Mouse (Mus musculus): ENCODE measurements around the gene Zfp984. TPM values are rescaled to one million over a fixed set of nuclear protein-coding genes. Genes with fewer than 3 reads are reported as not detected.

The Zfp984 gene
- polyA plus RNA-seq (2017; shearing (Covaris generic)) = 10.3 TPM

GRCm38 (mm10) chr4:147809292-147809965, at the start of gene Zfp984:
Zfp984 (minus strand) TSS chr4:147809788.

GRCm38 (mm10) chr4:147847614-147848583, 38.3 kb upstream of the Zfp984 start, which contains the start of gene Zfp933:
Zfp933 (minus strand) TSS chr4:147848366.

Other genes starting within 250 kb of the Zfp984 start
- gene Zfp979, start 167.3 kb downstream of the Zfp984 start, polyA plus RNA-seq (2017; shearing (Covaris generic)) = 0.49 TPM
- gene Zfp534, start 107.2 kb downstream of the Zfp984 start, polyA plus RNA-seq (2017; shearing (Covaris generic)) = 0.29 TPM
- gene Zfp933, start 38.6 kb upstream of the Zfp984 start, polyA plus RNA-seq (2017; shearing (Covaris generic)) = 2.2 TPM
- 86.4 TPM for gene Miip, start 59.0 kb upstream of the Zfp984 start, polyA plus RNA-seq (2017; shearing (Covaris generic))
- gene Fv1, start 59.2 kb upstream of the Zfp984 start, polyA plus RNA-seq (2017; shearing (Covaris generic)) = 4.1 TPM
- gene Mfn2, start 94.9 kb upstream of the Zfp984 start, polyA plus RNA-seq (2017; shearing (Covaris generic)) = 34.7 TPM
- gene Plod1, start 127.0 kb upstream of the Zfp984 start, polyA plus RNA-seq (2017; shearing (Covaris generic)) = 8.2 TPM
- gene 2510039O18Rik, start 131.1 kb upstream of the Zfp984 start, polyA plus RNA-seq (2017; shearing (Covaris generic)) = 92.5 TPM
- not detected for gene Nppb, start 176.0 kb upstream of the Zfp984 start, polyA plus RNA-seq (2017; shearing (Covaris generic))
- not detected for gene Nppa, start 190.9 kb upstream of the Zfp984 start, polyA plus RNA-seq (2017; shearing (Covaris generic))
- 12.6 TPM for gene Clcn6, start 229.0 kb upstream of the Zfp984 start, polyA plus RNA-seq (2017; shearing (Covaris generic))
- 24.7 TPM for gene Mthfr, start 229.3 kb upstream of the Zfp984 start, polyA plus RNA-seq (2017; shearing (Covaris generic))